Mouse (Mus musculus) liver, embryonic 14.5 days (tissue): ENCODE measurements around the gene Ing1.

Source experiments
- CTCF ChIP-seq: IDR thresholded peaks from 2 replicates; pipeline ENCODE4 v1.5.1; 2016; ENCODE audit warnings: antibody characterized with exemption, low read depth, control low read depth
- EP300 ChIP-seq: IDR thresholded peaks from 2 replicates; pipeline ENCODE4 v1.6.1; 2016; ENCODE audit warnings: antibody characterized with exemption, low read depth

- TF ChIP-seq CTCF = peak; percentile 85
- no peak for TF ChIP-seq EP300
Measured at GRCm38 (mm10) chr8:11544386-11544785, 11.0 kb upstream of the Ing1 start.
